Mouse (Mus musculus) layer of hippocampus, adult 9-11 months (tissue): Measurements from ENCODE around the gene Pde2a.

Source experiments
- DNase-seq: peaks from one replicate; pipeline ENCODE4 v3.0.0; 2022

The Pde2a gene

DNA sequence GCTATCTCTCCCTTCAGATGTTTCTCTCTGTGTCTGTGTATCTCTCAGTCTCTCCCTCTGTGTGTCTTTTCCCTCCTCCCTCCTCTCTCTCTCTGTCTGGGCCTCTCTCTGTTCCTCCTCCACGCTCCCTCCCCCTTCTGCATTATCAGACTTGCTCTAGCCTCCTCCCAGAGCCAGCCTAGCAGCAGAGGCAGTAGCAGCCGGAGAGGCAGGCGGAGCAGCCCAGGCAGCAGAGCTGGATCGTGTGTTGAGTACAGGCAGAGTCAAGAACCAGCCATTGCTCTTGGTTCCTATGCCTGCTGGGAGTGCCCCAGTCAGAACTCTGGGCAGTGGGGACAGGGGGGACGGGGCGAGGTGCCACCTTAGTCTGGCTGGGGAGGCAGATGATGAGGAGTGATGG lies at the start of gene Pde2a:
Pde2a (plus strand) TSS at position 163 of the 400 bp plus-strand sequence.
- DNase-seq = peak; percentile 88

DNA sequence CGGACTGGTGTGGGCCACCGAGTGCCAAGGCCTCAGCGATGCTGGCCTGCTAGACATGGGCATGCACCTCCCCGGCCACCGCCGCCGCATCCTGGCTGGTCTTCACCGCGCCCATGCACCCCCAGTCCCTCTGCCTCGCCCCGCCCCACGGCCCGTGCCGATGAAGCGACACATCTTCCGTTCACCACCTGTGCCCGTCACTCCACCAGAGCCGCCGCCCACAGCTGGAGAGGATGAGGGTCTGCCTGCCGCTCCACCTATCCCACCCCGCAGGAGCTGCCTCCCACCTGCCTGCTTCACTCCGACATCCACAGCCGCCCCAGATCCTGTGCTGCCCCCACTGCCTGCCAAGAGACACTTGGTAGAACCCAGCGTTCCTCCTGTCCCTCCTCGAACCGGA lies 48.4 kb upstream of the Pde2a start:
- DNase-seq = no peak

DNA sequence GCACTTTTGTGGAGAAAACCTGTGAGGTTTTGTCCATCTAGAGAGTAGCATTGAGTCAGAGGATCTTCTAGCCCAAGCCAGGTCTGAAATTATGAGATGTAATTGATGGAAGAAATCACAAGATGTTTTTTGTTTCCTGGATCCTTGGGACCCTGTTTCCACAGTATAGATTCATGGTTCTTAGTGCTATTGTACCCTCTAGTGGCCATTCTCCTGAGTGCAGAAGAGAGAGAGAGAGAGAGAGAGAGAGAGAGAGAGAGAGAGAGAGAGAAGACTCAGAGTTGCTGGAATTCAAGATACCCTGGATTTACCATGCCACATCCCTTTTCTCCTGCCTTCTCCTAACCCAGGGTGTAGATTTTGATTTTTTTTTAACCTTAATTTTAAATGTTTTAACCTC lies 47.3 kb upstream of the Pde2a start:
- DNase-seq = peak; percentile 49

DNA sequence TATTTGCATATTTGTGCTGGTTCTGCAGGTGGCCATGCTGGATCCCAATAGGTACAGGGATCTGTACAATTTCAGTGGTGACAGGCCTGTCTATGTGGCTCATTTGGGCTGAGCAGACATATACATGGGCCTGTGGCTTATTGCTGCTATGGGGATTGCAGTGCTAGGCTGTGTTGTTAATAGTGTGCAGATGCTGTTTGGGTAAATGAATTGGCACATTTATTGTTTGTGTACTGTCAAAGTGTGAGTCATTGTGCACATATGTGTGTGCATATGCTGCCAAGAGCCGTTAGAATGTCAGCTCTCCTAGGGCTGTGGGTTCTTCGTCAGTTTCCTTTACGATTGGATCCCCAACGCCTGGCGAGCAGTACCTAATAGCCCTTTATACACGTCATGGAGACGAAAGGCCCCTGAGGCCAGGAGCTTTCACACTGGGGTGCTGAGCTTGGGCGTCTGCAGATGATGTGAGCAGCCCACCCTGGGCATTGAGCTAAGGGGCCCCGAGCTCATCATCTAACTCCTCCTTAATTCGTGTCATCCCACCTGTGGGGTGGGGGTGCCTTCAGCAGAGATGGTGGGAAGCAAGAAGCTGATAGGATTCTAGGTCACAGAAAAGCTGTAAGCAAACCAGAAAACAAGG lies 44.7 kb upstream of the Pde2a start:
- DNase-seq = peak; percentile 53

- DNase-seq = peak; percentile 52
These were observed 43.7 kb upstream of the Pde2a start for GRCm38 (mm10) chr7:101377741-101378262.

DNA sequence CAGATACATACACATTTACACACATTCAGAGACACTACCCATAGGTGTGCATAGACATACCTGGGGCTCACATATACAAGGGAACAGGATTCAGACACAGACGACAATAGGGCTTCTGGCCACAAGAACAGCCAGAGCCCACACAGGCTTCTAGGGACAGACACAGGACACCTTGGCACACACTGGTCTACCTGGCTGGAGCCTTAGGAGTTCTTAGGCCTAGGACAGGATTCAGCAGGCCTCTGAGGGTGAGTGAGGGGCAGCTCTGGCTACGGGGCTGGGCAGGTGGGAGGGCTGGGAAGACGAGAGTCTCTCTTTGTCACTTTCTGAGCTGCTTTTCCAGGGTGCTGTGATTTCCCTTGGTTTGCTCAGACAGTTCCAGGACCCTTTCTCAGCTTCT lies 43.2 kb upstream of the Pde2a start:
- DNase-seq = no peak

DNA sequence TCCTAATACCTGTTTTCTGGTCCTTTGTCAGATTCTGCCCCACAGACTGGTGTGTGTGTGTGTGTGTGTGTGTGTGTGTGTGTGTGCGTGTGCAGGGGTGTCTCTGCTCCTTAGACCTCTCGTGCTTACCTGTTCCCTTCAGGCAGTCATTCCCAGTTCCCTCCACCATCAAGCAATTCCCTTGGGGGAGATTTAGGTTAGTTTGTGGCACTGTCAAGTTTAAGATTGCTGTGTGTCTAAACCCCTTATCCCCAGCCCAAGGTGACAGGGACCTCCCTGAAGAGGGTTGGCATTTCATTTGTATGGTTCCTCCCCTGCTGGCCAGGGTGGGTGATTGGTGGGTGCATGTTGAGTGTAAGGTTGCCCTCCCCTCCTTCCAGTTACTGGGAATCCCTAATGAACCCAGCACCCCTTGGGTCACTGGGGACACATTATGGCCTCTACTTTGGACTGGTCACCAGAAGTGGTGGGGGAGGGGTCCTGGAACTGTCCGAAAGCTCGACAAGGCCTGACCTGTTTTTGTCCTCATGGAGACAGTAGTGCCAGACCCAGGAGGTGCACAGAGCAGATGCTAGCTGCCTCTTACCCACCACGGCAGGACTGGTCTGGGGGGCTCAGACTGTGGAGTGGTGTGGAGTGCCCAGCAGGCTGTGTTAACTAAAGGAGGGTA lies 42.6 kb upstream of the Pde2a start:
- DNase-seq = no peak

- no peak for DNase-seq
These were observed 41.8 kb upstream of the Pde2a start for GRCm38 (mm10) chr7:101379732-101380131.

DNA sequence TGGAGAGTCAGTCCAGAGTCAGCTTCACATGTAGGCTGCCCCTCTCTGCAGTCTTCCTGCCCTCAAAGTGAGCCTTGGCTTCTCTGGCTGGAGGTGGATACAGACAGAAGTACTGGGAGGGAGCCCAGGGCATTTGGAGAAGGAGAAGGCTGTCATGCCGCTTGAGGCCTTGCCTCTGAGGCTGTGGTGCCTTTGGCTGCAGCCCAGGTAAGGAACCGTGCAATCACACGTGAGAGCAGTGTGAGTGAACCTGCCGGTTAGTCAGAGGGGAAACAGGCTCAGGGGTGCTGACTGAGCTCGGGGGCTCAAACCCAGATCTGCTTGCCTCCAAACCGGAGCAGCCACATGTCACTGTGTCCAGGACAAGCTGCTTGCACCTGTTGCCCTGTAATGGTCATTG lies 40.0 kb upstream of the Pde2a start:
- DNase-seq = no peak

DNA sequence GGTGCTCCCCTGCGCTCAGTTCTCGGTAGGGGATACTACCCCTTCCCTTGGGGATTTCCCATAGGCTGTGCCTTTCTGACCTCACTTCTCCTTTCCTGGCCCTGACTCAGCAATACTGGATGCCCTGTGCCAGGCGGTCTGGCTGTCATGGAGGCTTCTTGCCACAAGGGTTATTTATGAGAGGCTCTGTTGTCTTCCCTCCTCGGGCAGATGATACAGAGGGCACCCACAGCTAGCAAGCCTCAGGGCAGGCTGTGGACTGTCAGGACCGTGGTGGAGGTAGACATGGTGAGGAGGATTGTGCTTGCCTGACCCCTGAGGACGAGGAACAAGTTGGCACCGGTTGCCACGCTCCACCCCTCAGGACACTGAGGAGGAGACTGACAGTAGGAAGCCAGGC lies 39.1 kb upstream of the Pde2a start:
- DNase-seq = peak; percentile 80

- DNase-seq = peak; percentile 77
These were observed 37.7 kb upstream of the Pde2a start for GRCm38 (mm10) chr7:101383756-101384155.

- no peak for DNase-seq
These were observed 36.6 kb upstream of the Pde2a start for GRCm38 (mm10) chr7:101384931-101385330.

GRCm38 (mm10) chr7:101385331-101385733 lies 36.2 kb upstream of the Pde2a start:
- DNase-seq = no peak

DNA sequence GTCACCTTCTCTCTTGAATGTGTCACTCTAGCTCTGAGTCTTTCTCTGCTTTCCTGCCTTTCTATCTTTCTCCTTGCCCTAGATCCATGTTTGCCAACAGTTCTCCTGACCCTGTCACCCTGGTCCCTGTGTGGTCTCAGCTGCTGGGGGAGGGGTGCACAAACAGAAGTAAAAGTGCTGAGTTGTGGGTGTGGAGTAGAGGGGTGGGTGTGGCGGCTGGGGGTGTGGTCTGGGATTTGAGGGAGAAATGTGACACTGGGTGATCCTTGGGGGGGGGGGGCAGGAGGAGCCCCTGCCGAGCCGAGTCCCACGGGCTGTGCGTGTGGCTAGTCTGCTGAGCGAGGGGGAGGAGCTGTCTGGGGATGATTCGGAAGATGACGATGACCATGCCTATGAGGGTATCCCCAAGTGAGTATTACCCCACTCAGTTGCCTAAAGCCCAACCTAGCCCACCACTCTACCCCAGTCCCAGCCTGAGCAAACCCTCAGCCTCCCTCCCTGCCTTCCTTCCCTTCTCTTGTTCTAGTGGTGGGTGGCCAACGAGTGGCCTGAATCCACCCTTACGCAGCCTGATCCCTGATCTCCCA lies 35.5 kb upstream of the Pde2a start:
- no peak for DNase-seq

- no peak for DNase-seq
These were observed 32.2 kb upstream of the Pde2a start for GRCm38 (mm10) chr7:101389256-101389655.

DNA sequence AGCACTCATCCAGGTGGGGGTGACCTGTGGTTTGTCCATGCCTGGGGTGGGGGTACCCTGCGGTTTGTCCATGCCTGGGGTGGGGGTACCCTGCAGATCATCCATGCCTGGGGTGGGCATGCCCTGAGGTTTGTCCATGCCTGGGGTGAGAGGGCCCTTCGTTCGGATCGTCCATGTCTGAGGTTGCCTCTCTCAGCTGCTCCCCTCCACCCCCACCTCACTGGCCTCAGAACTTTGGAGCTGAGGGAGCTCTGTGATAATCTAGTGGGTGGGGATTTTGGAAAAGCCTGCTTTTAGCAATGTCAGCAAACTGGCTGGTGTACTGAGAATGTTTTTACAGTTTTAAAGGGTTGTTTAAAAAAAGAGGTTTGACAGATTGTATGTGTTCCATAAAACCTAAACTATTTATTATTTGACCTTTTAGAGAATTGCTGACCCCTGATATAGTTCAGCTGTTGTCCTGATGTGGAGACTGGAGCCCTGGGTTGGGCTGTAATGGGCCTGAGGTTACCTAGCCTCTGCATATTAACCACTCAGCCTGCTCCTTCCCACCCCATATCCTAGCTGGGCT lies 29.5 kb upstream of the Pde2a start:
- DNase-seq = no peak

GRCm38 (mm10) chr7:101393015-101393414 lies 28.5 kb upstream of the Pde2a start:
- DNase-seq = no peak

GRCm38 (mm10) chr7:101393694-101394504 lies 27.6 kb upstream of the Pde2a start:
- DNase-seq = no peak

DNA sequence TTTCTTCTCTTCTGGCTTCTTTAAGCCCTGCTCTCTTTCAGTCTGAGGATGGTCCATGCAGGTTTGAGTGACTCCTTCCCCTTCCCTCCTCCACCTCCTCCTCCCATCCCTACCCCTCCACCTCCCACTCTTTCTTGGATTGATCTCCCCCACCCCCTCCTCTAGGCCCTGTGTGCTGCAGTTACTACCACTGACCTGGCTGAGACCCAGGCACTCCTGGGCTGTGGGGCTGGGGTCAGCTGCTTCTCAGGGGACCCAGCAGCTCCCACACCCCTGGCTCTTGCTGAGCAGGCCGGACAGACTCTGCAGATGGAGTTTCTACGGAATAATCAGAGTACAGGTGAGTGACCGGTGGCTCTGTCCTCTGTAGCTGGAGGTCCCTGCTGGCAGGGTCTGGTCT lies 26.9 kb upstream of the Pde2a start:
- no peak for DNase-seq

DNA sequence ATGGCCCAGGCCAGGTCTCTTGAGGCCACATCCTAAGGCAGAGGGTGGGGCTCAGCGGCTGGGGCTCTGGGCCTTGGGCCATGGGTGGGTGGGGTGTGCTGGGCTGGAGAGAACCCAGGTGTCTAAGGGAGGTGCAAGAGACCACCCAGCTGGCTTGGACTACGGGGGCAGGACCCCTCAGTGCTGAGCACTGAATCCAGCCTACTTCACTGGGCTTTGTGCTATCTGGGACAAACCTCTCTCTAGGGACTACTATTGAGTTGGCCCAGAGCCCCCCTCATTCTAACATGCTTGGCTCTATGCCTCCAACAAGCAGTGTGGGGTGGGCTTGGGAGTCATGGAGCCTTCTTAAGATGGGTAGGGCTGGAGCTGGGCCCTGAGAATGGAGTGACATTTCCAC lies 26.0 kb upstream of the Pde2a start:
- no peak for DNase-seq

DNA sequence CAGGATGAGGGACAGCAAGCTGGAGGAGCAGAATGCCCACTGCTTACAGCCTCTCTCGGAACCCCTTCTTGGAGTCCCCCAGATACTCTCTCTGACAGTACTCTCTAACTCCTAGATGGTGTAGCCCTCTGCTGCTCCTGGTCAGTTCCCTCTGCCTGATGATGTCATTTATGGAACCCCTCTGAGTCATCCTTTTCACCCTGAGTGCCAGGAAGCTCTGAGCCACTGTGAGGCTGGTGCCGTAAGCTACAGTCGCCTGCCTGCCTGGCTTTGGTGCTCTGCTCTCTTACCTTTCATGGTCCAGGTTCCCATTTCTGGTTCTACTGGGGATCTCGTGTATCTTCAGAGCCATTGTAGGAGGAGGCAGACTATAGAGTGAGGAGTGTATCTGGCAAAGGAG lies 24.3 kb upstream of the Pde2a start:
- no peak for DNase-seq

GRCm38 (mm10) chr7:101401510-101401909 lies 20.0 kb upstream of the Pde2a start:
- DNase-seq = no peak

GRCm38 (mm10) chr7:101403831-101404230 lies 17.7 kb upstream of the Pde2a start:
- no peak for DNase-seq
